Mouse (Mus musculus): ENCODE measurements around the gene Syngr4. TPM values are rescaled to one million over a fixed set of nuclear protein-coding genes. Genes with fewer than 3 reads are reported as not detected.

The Syngr4 gene
- polyA plus RNA-seq, 1 experiment from 2014 or later = 1.3 TPM

DNA sequence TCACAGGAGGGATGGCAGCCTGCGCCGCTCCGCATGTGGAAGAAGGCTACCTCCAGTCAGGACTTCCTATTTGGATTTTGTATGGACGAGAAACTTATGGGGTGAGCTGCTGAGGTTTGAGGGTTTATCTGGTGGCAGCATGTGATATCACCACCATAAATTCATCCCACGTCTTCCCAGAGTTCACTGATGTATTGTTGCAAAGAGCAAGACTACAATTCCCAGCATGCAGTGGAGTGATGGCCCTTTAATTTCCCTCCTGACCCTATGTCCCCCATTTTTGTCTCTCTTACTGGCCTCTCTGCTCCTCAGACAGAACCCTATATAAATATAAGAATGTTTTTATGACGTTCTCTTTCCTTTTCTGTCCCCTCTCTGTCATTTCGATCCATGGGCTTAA is 33.7 kb downstream of the Syngr4 start:
- DNase-seq (ENCODE audit: low spot score, missing footprints) (no peak), ATAC-seq (ENCODE audit: low FRiP score) (no peak)
- H3K9me3 ChIP-seq (ENCODE audit: control insufficient read depth, low read length) = no peaks in the 10 kb centered on the region
- H3K9ac ChIP-seq (ENCODE audit: low read length) = no peak overlapping the region
- peaks cover 23% of the 10 kb centered on the region for H3K27me3 ChIP-seq (ENCODE audit: control insufficient read depth, insufficient read depth, low read length)
- H3K4me2 ChIP-seq = no peak overlapping the region
- no peak overlapping the region for H3K4me3 ChIP-seq (ENCODE audit: low read depth, low read length)
- peaks cover 16% of the 10 kb centered on the region for H3K4me1 ChIP-seq (ENCODE audit: control insufficient read depth, insufficient read depth, low read length)
- WGBS = 88% methylated on average over 7 of the region's 7 CpGs
- no peaks in the 10 kb centered on the region for H3K36me3 ChIP-seq (ENCODE audit: control insufficient read depth, insufficient read depth, low read length)
- no peak overlapping the region for H3K27ac ChIP-seq (ENCODE audit: low read depth, low read length)

DNA sequence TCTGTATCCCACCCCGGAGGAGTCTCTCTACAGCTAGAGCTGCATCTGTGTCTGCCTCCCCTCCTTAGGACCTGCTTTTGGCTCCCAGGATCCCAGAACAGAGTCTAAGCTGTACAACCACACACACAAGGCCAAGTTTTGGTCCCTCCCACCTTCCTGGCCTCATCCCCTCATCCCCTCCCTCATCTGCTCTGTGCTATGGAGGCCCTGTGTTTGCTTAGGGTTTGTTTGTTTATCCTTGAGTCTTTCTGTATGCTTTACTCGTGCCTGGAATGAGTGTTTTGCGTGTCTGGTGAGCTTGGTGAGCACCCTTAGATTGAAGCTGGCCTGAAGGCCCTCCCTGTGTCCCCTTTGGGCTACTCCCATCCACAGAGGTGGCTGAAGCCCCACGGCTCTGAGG is 37.5 kb downstream of the Syngr4 start:
- no peaks in the 10 kb centered on the region for H3K9me3 ChIP-seq (ENCODE audit: control insufficient read depth, low read length)
- no peak overlapping the region for H3K9ac ChIP-seq (ENCODE audit: low read length)
- peaks cover 13% of the 10 kb centered on the region for H3K4me1 ChIP-seq (ENCODE audit: control insufficient read depth, insufficient read depth, low read length)
- H3K4me3 ChIP-seq (ENCODE audit: low read depth, low read length) = no peak overlapping the region
- ATAC-seq (ENCODE audit: low FRiP score) (peak; percentile 40; the same call in 1 of the 2 replicates), DNase-seq (ENCODE audit: low spot score, missing footprints) (no peak)
- WGBS = 65% methylated on average over 4 of the region's 4 CpGs
- H3K27me3 ChIP-seq (ENCODE audit: control insufficient read depth, insufficient read depth, low read length) = peaks cover 18% of the 10 kb centered on the region
- H3K27ac ChIP-seq (ENCODE audit: low read depth, low read length) = no peak overlapping the region
- H3K4me2 ChIP-seq = no peak overlapping the region
- no peaks in the 10 kb centered on the region for H3K36me3 ChIP-seq (ENCODE audit: control insufficient read depth, insufficient read depth, low read length)

DNA sequence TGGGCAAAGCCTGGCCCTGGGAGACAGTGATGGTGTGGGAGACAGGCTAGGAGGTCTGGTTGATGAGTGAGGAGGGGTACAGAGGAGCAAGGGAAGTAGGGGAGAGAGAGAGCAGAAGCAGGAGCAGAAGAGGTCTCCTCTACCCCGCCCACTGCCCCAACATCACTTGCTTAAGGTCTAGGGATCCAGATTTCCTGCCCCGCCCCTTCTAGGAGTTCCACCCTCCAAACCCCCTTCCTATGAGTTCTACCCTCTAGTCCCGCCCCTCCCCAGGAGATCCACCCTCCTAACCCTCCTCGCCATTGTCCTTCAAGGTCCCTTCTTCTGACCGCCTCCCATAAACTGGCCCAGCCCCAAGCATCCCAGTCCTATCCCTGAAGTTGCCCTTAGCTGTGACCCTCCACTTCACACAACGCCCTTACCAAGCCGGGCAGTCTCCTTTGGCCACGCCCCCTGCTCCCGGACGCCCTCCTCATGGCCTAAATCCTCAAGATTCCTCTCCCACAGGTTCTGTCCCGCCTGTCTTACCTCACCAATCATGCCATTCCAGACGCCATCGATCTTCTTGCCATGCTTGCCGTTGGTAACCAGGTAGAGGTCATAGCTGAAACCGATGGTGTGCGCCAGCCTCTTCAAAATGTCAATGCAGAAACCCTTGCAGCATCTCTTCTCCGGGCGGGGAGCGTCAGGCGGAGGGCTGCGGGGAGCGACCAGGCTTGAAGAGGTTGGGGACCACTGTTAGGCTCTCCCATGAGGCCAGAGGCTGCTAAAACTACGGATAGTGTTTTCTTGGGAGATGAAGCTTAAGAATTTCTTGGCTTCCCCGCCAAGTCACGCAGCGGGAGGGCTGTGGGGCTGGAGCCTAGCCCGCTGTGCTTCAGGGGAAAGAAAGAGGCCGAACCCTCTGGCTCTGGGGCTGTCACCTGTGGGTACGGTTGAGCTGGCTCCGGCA is 39.3 kb downstream of the Syngr4 start:
- DNase-seq (ENCODE audit: low spot score, missing footprints) = peak; percentile 93
- WGBS = 2% methylated on average over 30 of the region's 30 CpGs
- Histone ChIP-seq H3K4me1 (ENCODE audit: control insufficient read depth, insufficient read depth, low read length) (peaks cover 13% of the 10 kb centered on the region), H3K27ac (ENCODE audit: low read depth, low read length) (no peak overlapping the region), H3K27me3 (ENCODE audit: control insufficient read depth, insufficient read depth, low read length) (peaks cover 16% of the 10 kb centered on the region), H3K4me3 (ENCODE audit: low read depth, low read length) (peak overlapping the region; percentile 30), H3K4me2 (peak overlapping the region; percentile 53), H3K9ac (ENCODE audit: low read length) (peak overlapping the region; percentile 57), H3K36me3 (ENCODE audit: control insufficient read depth, insufficient read depth, low read length) (no peaks in the 10 kb centered on the region), H3K9me3 (ENCODE audit: control insufficient read depth, low read length) (no peaks in the 10 kb centered on the region)
- peak; percentile 31; the same call in 1 of the 2 replicates for ATAC-seq (ENCODE audit: low FRiP score)

DNA sequence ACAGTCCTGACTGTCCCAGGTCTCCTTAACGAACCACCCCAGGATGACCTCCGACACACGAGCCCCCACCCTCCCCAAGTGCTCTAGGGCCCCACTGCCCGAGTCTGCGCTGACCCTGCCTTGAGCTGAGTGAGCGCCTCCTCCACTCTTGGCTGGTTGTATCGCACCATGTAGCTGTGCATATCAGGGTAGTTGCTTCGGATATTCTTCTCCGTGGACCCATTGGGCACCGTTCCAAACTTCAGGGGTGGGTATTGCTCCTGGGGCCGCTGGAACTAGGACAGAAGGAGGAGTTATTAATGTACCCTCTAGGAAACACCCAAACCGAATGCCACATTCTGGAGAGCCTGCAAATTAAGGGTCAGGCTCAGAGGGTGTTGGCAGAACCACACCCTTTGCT is 43.4 kb downstream of the Syngr4 start:
- Histone ChIP-seq H3K27ac (ENCODE audit: low read depth, low read length) (no peak overlapping the region), H3K4me2 (no peak overlapping the region), H3K27me3 (ENCODE audit: control insufficient read depth, insufficient read depth, low read length) (peaks cover 14% of the 10 kb centered on the region), H3K4me1 (ENCODE audit: control insufficient read depth, insufficient read depth, low read length) (peaks cover 4% of the 10 kb centered on the region), H3K36me3 (ENCODE audit: control insufficient read depth, insufficient read depth, low read length) (no peaks in the 10 kb centered on the region), H3K9me3 (ENCODE audit: control insufficient read depth, low read length) (no peaks in the 10 kb centered on the region), H3K9ac (ENCODE audit: low read length) (no peak overlapping the region), H3K4me3 (ENCODE audit: low read depth, low read length) (no peak overlapping the region)
- ATAC-seq (ENCODE audit: low FRiP score) (no peak), DNase-seq (ENCODE audit: low spot score, missing footprints) (no peak)
- WGBS = 87% methylated on average over 12 of the region's 12 CpGs

DNA sequence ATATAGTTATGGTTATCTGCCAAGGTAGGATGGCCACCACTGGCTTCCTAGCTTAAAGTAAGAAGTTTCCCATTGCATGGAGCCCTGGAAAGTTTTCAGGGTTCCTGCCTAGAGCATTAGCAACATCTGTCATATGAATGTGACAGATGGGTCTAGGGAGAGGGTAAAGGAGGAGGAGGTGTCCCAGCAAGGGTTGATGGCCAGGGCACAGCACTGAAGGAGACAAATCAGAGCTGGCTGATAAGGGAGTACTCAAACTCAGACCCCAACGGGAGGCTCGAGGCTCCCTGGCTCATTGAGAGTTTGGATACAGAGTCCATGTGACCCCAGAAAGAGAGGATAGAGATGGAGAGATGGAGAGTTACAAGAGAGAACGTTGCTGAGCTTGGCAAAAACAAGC is 45.9 kb downstream of the Syngr4 start:
- no peak for DNase-seq (ENCODE audit: low spot score, missing footprints)
- H3K27me3 ChIP-seq (ENCODE audit: control insufficient read depth, insufficient read depth, low read length) = no peaks in the 10 kb centered on the region
- H3K27ac ChIP-seq (ENCODE audit: low read depth, low read length) = no peak overlapping the region
- no peak overlapping the region for H3K4me3 ChIP-seq (ENCODE audit: low read depth, low read length)
- H3K9me3 ChIP-seq (ENCODE audit: control insufficient read depth, low read length) = no peaks in the 10 kb centered on the region
- no peak for ATAC-seq (ENCODE audit: low FRiP score)
- H3K9ac ChIP-seq (ENCODE audit: low read length) = no peak overlapping the region
- 76% methylated on average over 3 of the region's 3 CpGs for WGBS
- H3K36me3 ChIP-seq (ENCODE audit: control insufficient read depth, insufficient read depth, low read length) = no peaks in the 10 kb centered on the region
- H3K4me2 ChIP-seq = no peak overlapping the region
- H3K4me1 ChIP-seq (ENCODE audit: control insufficient read depth, insufficient read depth, low read length) = no peaks in the 10 kb centered on the region

DNA sequence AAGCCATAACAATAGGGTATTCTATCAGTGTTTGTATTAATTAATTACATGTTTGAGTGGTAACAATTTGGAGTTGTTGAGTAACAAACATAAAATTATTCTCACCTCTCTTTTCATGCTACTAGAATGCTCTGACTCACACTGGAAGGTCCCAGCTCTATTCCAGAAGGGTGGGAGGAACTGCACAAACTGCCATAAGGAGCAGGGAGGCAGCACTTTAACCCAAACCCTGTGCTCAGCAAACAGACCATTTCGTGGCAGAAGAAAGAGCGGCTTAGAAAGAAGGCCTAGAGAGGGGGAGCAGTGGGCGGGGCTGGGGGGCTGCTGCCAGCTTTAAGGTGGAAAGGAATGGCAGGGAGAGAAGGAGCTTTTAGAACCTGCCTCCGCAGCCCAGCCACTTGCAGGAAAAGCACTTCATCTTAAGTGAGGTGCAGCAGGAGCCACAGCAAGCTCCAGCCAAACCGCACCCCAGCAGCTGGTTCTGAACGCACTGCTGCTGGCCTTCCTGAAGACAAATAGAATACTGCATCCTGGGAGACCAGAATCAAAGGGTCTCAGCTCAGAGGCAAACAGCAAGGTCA is 48.0 kb downstream of the Syngr4 start:
- H3K9me3 ChIP-seq (ENCODE audit: control insufficient read depth, low read length) = no peaks in the 10 kb centered on the region
- no peak overlapping the region for H3K4me3 ChIP-seq (ENCODE audit: low read depth, low read length)
- 10% methylated on average over 6 of the region's 6 CpGs for WGBS
- no peak overlapping the region; the same call in 1 of the 2 replicates for H3K27ac ChIP-seq (ENCODE audit: low read depth, low read length)
- H3K36me3 ChIP-seq (ENCODE audit: control insufficient read depth, insufficient read depth, low read length) = no peaks in the 10 kb centered on the region
- no peak overlapping the region for H3K9ac ChIP-seq (ENCODE audit: low read length)
- H3K27me3 ChIP-seq (ENCODE audit: control insufficient read depth, insufficient read depth, low read length) = no peaks in the 10 kb centered on the region
- peak; percentile 84 for DNase-seq (ENCODE audit: low spot score, missing footprints)
- no peaks in the 10 kb centered on the region for H3K4me1 ChIP-seq (ENCODE audit: control insufficient read depth, insufficient read depth, low read length)
- no peak overlapping the region for H3K4me2 ChIP-seq
- 0 out of 2 replicates have a peak, but pooled peaks have one; percentile 16 for ATAC-seq (ENCODE audit: low FRiP score)

DNA sequence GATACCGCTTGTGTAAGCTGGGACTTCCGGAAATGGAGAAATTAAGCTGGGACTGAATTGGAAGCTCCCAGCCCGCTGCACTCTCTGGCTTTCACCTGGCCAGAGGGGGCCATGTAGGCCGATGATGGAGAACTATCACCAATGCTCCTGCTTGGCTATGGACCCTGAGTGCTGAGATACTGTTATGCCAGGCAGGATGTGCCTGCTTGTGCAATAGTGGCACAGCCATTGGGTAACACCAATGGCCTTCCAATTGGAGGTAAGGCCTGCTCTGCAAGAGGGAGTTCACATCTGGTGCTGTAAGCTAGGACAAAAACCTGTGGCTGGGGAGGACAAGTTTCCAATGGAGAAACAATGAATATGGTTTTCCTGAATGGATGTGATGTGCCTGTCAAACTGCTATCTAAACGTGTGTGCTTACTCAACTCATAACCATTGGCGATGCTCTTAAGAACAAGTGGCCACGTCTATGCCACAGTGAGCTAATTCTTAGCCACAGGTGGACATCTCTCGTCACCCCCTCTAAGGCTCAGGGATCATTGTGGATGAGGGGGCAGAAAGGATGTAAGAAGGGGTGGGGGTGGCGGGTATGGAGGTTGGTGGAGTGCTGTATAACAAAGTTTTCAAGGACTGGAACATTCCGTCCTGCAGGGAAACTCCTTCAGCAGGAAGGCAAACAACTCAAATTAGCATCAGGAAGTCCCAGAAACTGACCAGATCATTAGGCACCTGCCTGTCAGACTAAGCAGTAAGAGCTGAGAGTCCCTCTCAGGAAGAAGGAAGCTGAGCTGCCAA is 53.4 kb downstream of the Syngr4 start:
- Histone ChIP-seq H3K9me3 (ENCODE audit: control insufficient read depth, low read length) (no peaks in the 10 kb centered on the region), H3K4me2 (no peak overlapping the region), H3K4me1 (ENCODE audit: control insufficient read depth, insufficient read depth, low read length) (no peaks in the 10 kb centered on the region), H3K9ac (ENCODE audit: low read length) (no peak overlapping the region), H3K27me3 (ENCODE audit: control insufficient read depth, insufficient read depth, low read length) (no peaks in the 10 kb centered on the region), H3K4me3 (ENCODE audit: low read depth, low read length) (no peak overlapping the region), H3K36me3 (ENCODE audit: control insufficient read depth, insufficient read depth, low read length) (no peaks in the 10 kb centered on the region), H3K27ac (ENCODE audit: low read depth, low read length) (no peak overlapping the region)
- no peak for ATAC-seq (ENCODE audit: low FRiP score)
- DNase-seq (ENCODE audit: low spot score, missing footprints) = no peak
- 87% methylated on average over 10 of the region's 10 CpGs for WGBS
